Mouse (Mus musculus) embryonic facial prominence, embryonic 11.5 days (tissue): ENCODE measurements around the gene Elovl3. TPM values are rescaled to one million over a fixed set of nuclear protein-coding genes. Genes with fewer than 3 reads are reported as not detected.
A peak's percentile ranks its signal among the peaks of the same experiment; 100 is the strongest.

Experiments
- ATAC-seq: fragments of 200-750 bp; cut with Nextera tagmentation; replicated peaks from 2 replicates; pipeline ENCODE4 v1.8.0; 2017; ENCODE audit warnings: low read depth; ENCODE audit not compliant: insufficient number of reproducible peaks, low FRiP score, low TSS enrichment
- DNase-seq: peaks from one replicate; pipeline ENCODE4 v3.0.0-alpha.2; 2015; ENCODE audit warnings: low spot score
- H3K27ac ChIP-seq: fragments of 300-500 bp; sonication (generic); replicated peaks from 2 replicates; pipeline ENCODE4 v1.5.1; 2014; ENCODE audit warnings: mild to moderate bottlenecking, low read depth, low read length, control low read depth
- H3K27me3 ChIP-seq: fragments of 300-500 bp; sonication (generic); 2 replicates; pipeline ENCODE4 v1.6.1; 2014; ENCODE audit warnings: mild to moderate bottlenecking, low read length, moderate library complexity, mixed read lengths; ENCODE audit not compliant: control insufficient read depth, insufficient read depth
- H3K36me3 ChIP-seq: fragments of 300-500 bp; sonication (generic); replicated peaks from 2 replicates; pipeline ENCODE4 v1.6.1; 2014; ENCODE audit warnings: low read depth, mild to moderate bottlenecking, low read length, moderate library complexity, mixed read lengths; ENCODE audit not compliant: control insufficient read depth, insufficient read depth
- H3K4me1 ChIP-seq: fragments of 300-500 bp; sonication (generic); 2 replicates; pipeline ENCODE4 v1.6.1; 2014; ENCODE audit warnings: low read length, mixed read lengths; ENCODE audit not compliant: control insufficient read depth, insufficient read depth
- H3K4me2 ChIP-seq: fragments of 300-500 bp; sonication (generic); 2 replicates; pipeline ENCODE4 v1.6.1; 2014; ENCODE audit warnings: low read depth, mild to moderate bottlenecking, control low read depth, low read length, moderate library complexity
- H3K4me3 ChIP-seq: fragments of 300-500 bp; sonication (generic); 2 replicates; pipeline ENCODE4 v1.5.1; 2014; ENCODE audit warnings: low read depth, low read length, control low read depth
- H3K9ac ChIP-seq: fragments of 300-500 bp; sonication (generic); replicated peaks from 2 replicates; pipeline ENCODE4 v1.6.1; 2014; ENCODE audit warnings: mild to moderate bottlenecking, control low read depth, low read length
- H3K9me3 ChIP-seq: fragments of 300-500 bp; sonication (generic); replicated peaks from 2 replicates; pipeline ENCODE4 v1.6.1; 2016; ENCODE audit warnings: mild to moderate bottlenecking, low read length, inconsistent platforms, mixed read lengths; ENCODE audit not compliant: control insufficient read depth
- WGBS: fragments of 180-500 bp; shearing (Covaris S2); extraction: QIAGEN DNeasy Blood & Tissue Kit; methylation state at CpG from one replicate; pipeline ENCODE4 v1.1.7; 2014; 5-methylcytosine and 5-hydroxymethylcytosine counted together
- polyA plus RNA-seq: library from polyadenylated mRNA; unstranded; fragments of >200 nt; fragmentation: Nextera tagmentation; extraction: Ambion mirVana; gene quantifications from 2 replicates; pipeline ENCODE4 v1.2.1, GENCODE M21; 2014

Elovl3 gene
- polyA plus RNA-seq, 1 experiment from 2014 or later = 0.21 TPM

GRCm38 (mm10) chr19:46136639-46137580, 5.2 kb downstream of the Elovl3 start:
- Histone ChIP-seq H3K27ac (no peak overlapping the region), H3K36me3 (no peaks in the 10 kb centered on the region), H3K9ac (peak overlapping the region; percentile 46; the same call in 1 of the 2 replicates), H3K4me1 (peaks cover 15% of the 10 kb centered on the region), H3K4me2 (peak overlapping the region; percentile 99), H3K27me3 (peaks cover 54% of the 10 kb centered on the region), H3K9me3 (no peaks in the 10 kb centered on the region), H3K4me3 (peak overlapping the region; percentile 55)
- 3% methylated on average over 49 of the region's 49 CpGs for WGBS
- ATAC-seq (0 out of 2 replicates have a peak, but pooled peaks have one; percentile 11), DNase-seq (peak; percentile 69)

- ATAC-seq (no peak), DNase-seq (no peak)
- peaks cover 15% of the 10 kb centered on the region for H3K4me1 ChIP-seq
- H3K27me3 ChIP-seq = peaks cover 40% of the 10 kb centered on the region
- no peak overlapping the region for H3K4me2 ChIP-seq
- no peaks in the 10 kb centered on the region for H3K9me3 ChIP-seq
- WGBS = 52% methylated on average over 2 of the region's 2 CpGs
- peak overlapping the region; percentile 28; the same call in 1 of the 2 replicates for H3K9ac ChIP-seq
- H3K4me3 ChIP-seq = no peak overlapping the region
- H3K27ac ChIP-seq = no peak overlapping the region
- no peaks in the 10 kb centered on the region for H3K36me3 ChIP-seq
These were observed 8.6 kb downstream of the Elovl3 start for GRCm38 (mm10) chr19:46140324-46140723.

DNA sequence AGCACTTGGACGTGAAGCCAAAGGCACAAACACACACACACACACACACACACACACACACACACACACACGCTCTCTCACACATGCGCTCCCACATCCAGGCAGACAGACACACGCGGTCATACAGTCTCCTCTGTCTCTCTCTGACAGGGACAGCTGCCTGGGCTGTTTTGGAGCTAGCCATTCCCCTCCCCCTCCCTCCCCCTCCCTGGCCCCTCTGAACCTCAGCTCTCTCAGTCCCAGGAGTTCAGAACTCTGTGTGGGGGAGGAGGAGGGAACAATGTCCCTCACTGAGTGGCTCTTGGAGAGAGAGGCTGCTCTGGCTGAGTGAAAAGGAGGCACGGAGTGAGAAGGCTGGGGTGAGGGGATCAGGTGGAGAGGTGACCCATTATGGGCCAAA, 9.4 kb downstream of the Elovl3 start:
- Histone ChIP-seq H3K27ac (no peak overlapping the region), H3K4me1 (peaks cover 12% of the 10 kb centered on the region), H3K27me3 (peaks cover 40% of the 10 kb centered on the region), H3K4me3 (no peak overlapping the region), H3K9me3 (no peaks in the 10 kb centered on the region), H3K9ac (no peak overlapping the region), H3K36me3 (no peaks in the 10 kb centered on the region), H3K4me2 (no peak overlapping the region)
- peak; percentile 63 for ATAC-seq
- whole genome bisulfite sequencing = 15% methylated on average over 6 of the region's 6 CpGs
- peak; percentile 52 for DNase-seq

DNA sequence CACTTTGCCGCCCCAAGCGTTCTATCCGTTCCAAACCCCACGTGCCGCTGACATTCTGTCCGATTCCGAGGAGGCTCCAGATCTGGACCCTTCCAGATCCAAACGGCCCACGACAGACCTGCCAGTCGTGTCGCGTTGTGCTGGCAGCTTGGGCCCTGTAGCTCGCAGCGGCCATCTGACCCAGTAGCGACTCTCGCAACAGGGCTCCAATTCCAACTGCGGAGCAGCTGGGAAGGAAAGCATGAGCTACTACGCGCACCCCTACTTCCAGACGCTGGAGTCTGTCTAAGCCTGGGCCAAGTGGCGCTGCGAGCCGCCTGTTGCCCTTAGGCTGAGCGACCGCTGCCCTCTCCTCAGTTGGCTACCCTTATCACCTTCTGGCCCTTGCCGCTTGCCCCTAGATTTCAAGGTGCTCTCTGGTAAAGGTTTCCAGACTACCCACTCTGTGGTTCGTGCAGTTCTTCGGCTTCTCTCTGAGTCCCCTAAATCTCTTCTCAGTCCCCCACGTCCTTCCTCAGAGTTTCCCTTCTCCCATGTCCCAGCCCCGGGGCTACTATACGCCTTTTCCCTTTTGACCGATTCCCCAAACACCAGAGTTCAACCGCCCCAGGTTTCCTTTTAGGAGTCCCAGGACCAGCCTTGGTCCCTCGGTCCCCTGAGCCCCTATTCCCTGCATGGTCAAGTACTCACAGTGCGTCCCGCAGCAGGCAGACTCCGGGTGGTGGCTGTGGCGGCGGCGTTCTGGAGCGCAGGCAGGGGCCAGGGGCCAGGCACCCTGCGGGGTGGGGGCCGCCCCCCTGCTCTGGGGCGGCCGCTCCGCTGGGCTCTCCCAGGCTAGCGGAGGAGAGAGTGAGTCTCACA, 16.0 kb downstream of the Elovl3 start, which contains the start of gene Pitx3:
Gene Pitx3, minus strand, starts transcription at position 816 of the 861 bp plus-strand sequence.
- Histone ChIP-seq H3K27me3 (peaks cover 42% of the 10 kb centered on the region), H3K36me3 (no peaks in the 10 kb centered on the region), H3K9ac (no peak within 1 kb of the TSS), H3K4me1 (no peaks in the 10 kb centered on the region), H3K27ac (no peak within 1 kb of the TSS), H3K4me2 (peak within 1 kb of the TSS; percentile 91), H3K4me3 (peak within 1 kb of the TSS; percentile 40), H3K9me3 (no peaks in the 10 kb centered on the region)
- ATAC-seq (0 out of 2 replicates have a peak, but pooled peaks have one; percentile 1), DNase-seq (peak; percentile 26)
- under 1% methylated on average over 46 of the region's 47 CpGs for WGBS

DNA sequence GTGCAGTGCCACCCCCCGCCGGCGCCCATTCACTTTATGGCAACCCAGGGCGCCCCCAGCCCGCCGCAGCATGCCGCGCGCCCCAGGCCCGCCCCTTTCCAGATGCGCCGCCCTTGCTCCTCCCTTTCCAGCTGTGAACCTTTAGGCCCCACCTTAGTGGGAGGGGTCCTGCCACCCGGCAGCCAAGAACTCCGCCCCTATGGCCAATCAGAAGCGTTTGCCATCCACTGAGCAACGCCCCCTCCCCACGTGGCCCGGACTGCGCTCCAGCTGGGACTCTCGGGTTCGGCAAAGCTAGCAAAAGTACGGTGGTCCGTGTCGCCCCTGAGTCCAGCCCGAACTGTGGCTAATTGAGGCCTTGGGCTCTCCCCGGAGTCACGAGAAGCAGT, 16.7 kb downstream of the Elovl3 start:
- H3K4me3 ChIP-seq = peak overlapping the region; percentile 40
- 0% methylated on average over 27 of the region's 27 CpGs for WGBS
- H3K9ac ChIP-seq = no peak overlapping the region
- DNase-seq (peak; percentile 94), ATAC-seq (peak; percentile 64)
- no peaks in the 10 kb centered on the region for H3K36me3 ChIP-seq
- H3K27me3 ChIP-seq = peaks cover 41% of the 10 kb centered on the region
- no peak overlapping the region for H3K27ac ChIP-seq
- peak overlapping the region; percentile 91 for H3K4me2 ChIP-seq
- no peaks in the 10 kb centered on the region for H3K4me1 ChIP-seq
- H3K9me3 ChIP-seq = no peaks in the 10 kb centered on the region

DNA sequence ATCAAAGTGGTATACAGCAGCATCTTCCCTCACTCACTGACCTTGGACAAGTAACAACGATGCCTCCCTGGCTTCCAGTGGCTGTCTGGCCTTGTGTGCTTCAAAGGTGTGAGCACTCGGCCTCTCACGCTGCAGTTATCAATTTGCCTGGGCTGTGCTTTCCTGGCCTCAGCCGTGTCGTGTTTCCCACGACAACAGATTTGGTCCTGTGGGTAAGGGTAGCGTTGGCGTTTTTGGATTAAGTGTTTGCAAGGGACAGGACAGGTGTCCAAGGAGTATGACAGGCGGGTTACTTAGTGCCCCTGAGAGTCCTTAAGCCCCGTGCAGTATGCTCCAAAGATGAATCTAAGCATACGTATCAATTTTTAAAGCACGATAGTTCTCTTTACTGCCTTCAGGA, 17.4 kb downstream of the Elovl3 start:
- H3K27ac ChIP-seq = no peak overlapping the region
- H3K4me1 ChIP-seq = no peaks in the 10 kb centered on the region
- H3K4me3 ChIP-seq = no peak overlapping the region; the same call in 1 of the 2 replicates
- DNase-seq (no peak), ATAC-seq (no peak)
- 24% methylated on average over 12 of the region's 12 CpGs for WGBS
- peaks cover 38% of the 10 kb centered on the region for H3K27me3 ChIP-seq
- H3K9ac ChIP-seq = no peak overlapping the region
- H3K4me2 ChIP-seq = no peak overlapping the region
- no peaks in the 10 kb centered on the region for H3K36me3 ChIP-seq
- H3K9me3 ChIP-seq = no peaks in the 10 kb centered on the region

DNA sequence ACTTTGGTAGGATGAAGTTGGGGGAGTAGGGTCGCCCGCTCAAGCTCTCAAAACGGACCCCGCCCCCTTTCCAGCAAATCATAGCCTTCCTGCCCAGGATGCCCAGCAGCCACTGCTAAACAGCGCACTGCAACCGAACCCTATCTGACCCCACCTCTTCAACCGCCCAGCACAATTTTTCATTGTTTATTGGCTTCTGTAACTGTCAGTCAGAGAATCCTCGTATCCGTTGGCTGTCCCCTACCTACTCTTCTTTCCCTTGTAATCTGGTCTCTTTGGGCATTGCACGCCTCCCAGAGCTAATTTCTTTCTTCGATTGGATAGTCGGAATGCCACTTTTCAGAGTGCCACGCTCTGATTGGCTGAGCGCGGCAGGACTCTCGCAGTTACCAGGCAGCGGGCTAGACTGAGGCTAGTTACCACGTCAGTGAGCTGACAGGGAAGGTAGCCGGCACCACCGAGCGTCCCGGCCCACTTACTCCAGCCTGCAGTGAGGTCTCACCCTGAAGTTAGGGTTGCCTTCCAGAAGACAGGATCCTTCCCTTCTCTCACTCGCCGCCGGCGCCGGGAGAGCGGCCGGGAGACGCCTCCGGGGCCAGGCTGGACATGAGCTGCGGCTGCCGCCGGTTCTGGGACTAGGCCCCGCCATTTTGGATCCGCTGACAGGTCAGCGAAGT, 20.6 kb downstream of the Elovl3 start, which contains the start of gene Gbf1:
Gene Gbf1, plus strand, starts transcription at position 383 of the 677 bp plus-strand sequence.
- Histone ChIP-seq H3K27ac (no peak within 1 kb of the TSS), H3K4me2 (peak within 1 kb of the TSS; percentile 62), H3K4me1 (no peaks in the 10 kb centered on the region), H3K9ac (peak within 1 kb of the TSS; percentile 54), H3K9me3 (no peaks in the 10 kb centered on the region), H3K4me3 (peak within 1 kb of the TSS; percentile 83), H3K36me3 (no peaks in the 10 kb centered on the region), H3K27me3 (peaks cover 22% of the 10 kb centered on the region)
- ATAC-seq (peak; percentile 97), DNase-seq (peak; percentile 97)
- WGBS = under 1% methylated on average over 37 of the region's 37 CpGs
